Mouse (Mus musculus) forebrain, embryonic 16.5 days (tissue): ENCODE measurements at regions not wholly inside any gene's neighbourhood (a gene's known extent, or its start where the extent isn't known, plus 50 kb on each side); places are given as distances from the start of the nearest gene placed in this dataset.

ENCODE experiments used
- ATAC-seq: fragments of 200-750 bp; cut with Nextera tagmentation; 2 replicates; pipeline ENCODE4 v1.8.0; 2017; ENCODE audit warnings: mild to moderate bottlenecking, moderate library complexity
- H3K27ac ChIP-seq: fragments of 300-500 bp; sonication (generic); 2 replicates; pipeline ENCODE4 v1.5.1; 2014; ENCODE audit warnings: low read length, control low read depth
- H3K27me3 ChIP-seq: fragments of 300-500 bp; sonication (generic); replicated peaks from 2 replicates; pipeline ENCODE4 v1.6.1; 2014; ENCODE audit warnings: low read length; ENCODE audit not compliant: control insufficient read depth, insufficient read depth
- H3K36me3 ChIP-seq: fragments of 300-500 bp; sonication (generic); 2 replicates; pipeline ENCODE4 v1.6.1; 2014; ENCODE audit not compliant: control insufficient read depth, insufficient read depth
- H3K4me1 ChIP-seq: fragments of 300-500 bp; sonication (generic); replicated peaks from 2 replicates; pipeline ENCODE4 v1.6.1; 2014; ENCODE audit warnings: low read length; ENCODE audit not compliant: control insufficient read depth, insufficient read depth
- H3K4me2 ChIP-seq: fragments of 300-500 bp; sonication (generic); 2 replicates; pipeline ENCODE4 v1.6.1; 2014; ENCODE audit warnings: mild to moderate bottlenecking, low read length, control low read depth
- H3K4me3 ChIP-seq: fragments of 300-500 bp; sonication (generic); replicated peaks from 2 replicates; pipeline ENCODE4 v1.5.1; 2014; ENCODE audit warnings: mild to moderate bottlenecking, low read length, control low read depth
- H3K9ac ChIP-seq: fragments of 300-500 bp; sonication (generic); replicated peaks from 2 replicates; pipeline ENCODE4 v1.6.1; 2014; ENCODE audit warnings: low read depth, low read length, control low read depth
- H3K9me3 ChIP-seq: fragments of 300-500 bp; sonication (generic); 2 replicates; pipeline ENCODE4 v1.6.1; 2016; ENCODE audit warnings: low read length; ENCODE audit not compliant: control insufficient read depth
- WGBS: fragments of 180-500 bp; shearing (Covaris S2); extraction: QIAGEN DNeasy Blood & Tissue Kit; methylation state at CpG from one replicate; pipeline ENCODE4 v1.1.7; 2014; 5-methylcytosine and 5-hydroxymethylcytosine counted together

- H3K36me3 ChIP-seq, result no peaks in the 10 kb centered on the region
- H3K27me3 ChIP-seq, result no peaks in the 10 kb centered on the region
- H3K4me1 ChIP-seq, result no peaks in the 10 kb centered on the region
- H3K4me3 ChIP-seq, result no peak overlapping the region
- WGBS, result 95% methylated on average over 2 of the region's 2 CpGs
- H3K9me3 ChIP-seq, result no peaks in the 10 kb centered on the region
- no peak overlapping the region for H3K4me2 ChIP-seq
- H3K27ac ChIP-seq, result no peak overlapping the region
- no peak for ATAC-seq
- H3K9ac ChIP-seq, result no peak overlapping the region
Measured at GRCm38 (mm10) chr3:60334133-60334532, 138.5 kb upstream of the Mbnl1 start.

- H3K4me3 ChIP-seq, result no peak overlapping the region
- H3K27me3 ChIP-seq, result no peaks in the 10 kb centered on the region
- no peak overlapping the region for H3K27ac ChIP-seq
- no peak overlapping the region for H3K4me2 ChIP-seq
- H3K9ac ChIP-seq, result no peak overlapping the region
- no peak for ATAC-seq
- H3K36me3 ChIP-seq, result no peaks in the 10 kb centered on the region
- no peaks in the 10 kb centered on the region for H3K9me3 ChIP-seq
- H3K4me1 ChIP-seq, result no peaks in the 10 kb centered on the region
Measured at GRCm38 (mm10) chr3:60346390-60346789, 126.2 kb upstream of the Mbnl1 start.

- Histone ChIP-seq H3K4me2 (no peak overlapping the region), H3K36me3 (no peaks in the 10 kb centered on the region), H3K4me3 (no peak overlapping the region), H3K27ac (no peak overlapping the region), H3K9ac (no peak overlapping the region), H3K27me3 (no peaks in the 10 kb centered on the region), H3K9me3 (no peaks in the 10 kb centered on the region), H3K4me1 (no peaks in the 10 kb centered on the region)
- no peak for ATAC-seq
- WGBS, result 81% methylated on average over 1 of the region's 1 CpGs
Measured at GRCm38 (mm10) chr3:60347049-60347448, 125.6 kb upstream of the Mbnl1 start.

- Histone ChIP-seq H3K9me3 (no peaks in the 10 kb centered on the region), H3K27ac (no peak overlapping the region), H3K4me1 (no peaks in the 10 kb centered on the region), H3K9ac (no peak overlapping the region), H3K4me3 (no peak overlapping the region), H3K27me3 (no peaks in the 10 kb centered on the region), H3K36me3 (no peaks in the 10 kb centered on the region), H3K4me2 (no peak overlapping the region)
- ATAC-seq, result no peak
- 89% methylated on average over 2 of the region's 2 CpGs for WGBS
Measured at GRCm38 (mm10) chr3:60371176-60371965, 101.3 kb upstream of the Mbnl1 start.

GRCm38 (mm10) chr3:60373662-60374061 is 99.0 kb upstream of the Mbnl1 start:
- no peaks in the 10 kb centered on the region for H3K36me3 ChIP-seq
- H3K4me2 ChIP-seq, result no peak overlapping the region
- H3K9me3 ChIP-seq, result no peaks in the 10 kb centered on the region
- 86% methylated on average over 1 of the region's 1 CpGs for WGBS
- H3K4me1 ChIP-seq, result no peaks in the 10 kb centered on the region
- ATAC-seq, result no peak
- H3K27me3 ChIP-seq, result no peaks in the 10 kb centered on the region
- no peak overlapping the region for H3K4me3 ChIP-seq
- no peak overlapping the region for H3K9ac ChIP-seq
- no peak overlapping the region for H3K27ac ChIP-seq

GRCm38 (mm10) chr3:60388593-60388992 is 84.0 kb upstream of the Mbnl1 start:
- ATAC-seq, result no peak
- 64% methylated on average over 2 of the region's 2 CpGs for WGBS

GRCm38 (mm10) chr3:60389032-60389431 is 83.6 kb upstream of the Mbnl1 start:
- Histone ChIP-seq H3K4me3 (no peak overlapping the region), H3K4me1 (no peaks in the 10 kb centered on the region), H3K4me2 (no peak overlapping the region), H3K27ac (no peak overlapping the region), H3K36me3 (no peaks in the 10 kb centered on the region), H3K9ac (no peak overlapping the region), H3K27me3 (no peaks in the 10 kb centered on the region), H3K9me3 (no peaks in the 10 kb centered on the region)
- WGBS, result 87% methylated on average over 2 of the region's 2 CpGs
- no peak for ATAC-seq

More at GRCm38 (mm10) chr3:60388593-60388992, 84.0 kb upstream of the Mbnl1 start:
- Histone ChIP-seq H3K4me1 (no peaks in the 10 kb centered on the region), H3K9ac (no peak overlapping the region), H3K4me2 (no peak overlapping the region), H3K27me3 (no peaks in the 10 kb centered on the region), H3K4me3 (no peak overlapping the region), H3K36me3 (no peaks in the 10 kb centered on the region), H3K27ac (no peak overlapping the region), H3K9me3 (no peaks in the 10 kb centered on the region)

GRCm38 (mm10) chr3:60395299-60395698 is 77.3 kb upstream of the Mbnl1 start:
- no peak overlapping the region for H3K4me3 ChIP-seq
- ATAC-seq, result no peak
- H3K9me3 ChIP-seq, result no peaks in the 10 kb centered on the region
- no peaks in the 10 kb centered on the region for H3K36me3 ChIP-seq
- H3K27me3 ChIP-seq, result no peaks in the 10 kb centered on the region
- no peak overlapping the region for H3K9ac ChIP-seq
- no peaks in the 10 kb centered on the region for H3K4me1 ChIP-seq
- WGBS, result 89% methylated on average over 4 of the region's 4 CpGs
- no peak overlapping the region for H3K4me2 ChIP-seq
- H3K27ac ChIP-seq, result no peak overlapping the region

- no peaks in the 10 kb centered on the region for H3K4me1 ChIP-seq
- H3K9me3 ChIP-seq, result no peaks in the 10 kb centered on the region
- H3K27ac ChIP-seq, result no peak overlapping the region
- no peaks in the 10 kb centered on the region for H3K36me3 ChIP-seq
- 83% methylated on average over 3 of the region's 3 CpGs for WGBS
- H3K27me3 ChIP-seq, result no peaks in the 10 kb centered on the region
- no peak overlapping the region for H3K4me2 ChIP-seq
- H3K9ac ChIP-seq, result no peak overlapping the region
- H3K4me3 ChIP-seq, result no peak overlapping the region
- ATAC-seq, result no peak
Measured at GRCm38 (mm10) chr3:60396971-60397370, 75.7 kb upstream of the Mbnl1 start.

GRCm38 (mm10) chr3:60398796-60399195 is 73.8 kb upstream of the Mbnl1 start:
- Histone ChIP-seq H3K4me1 (no peaks in the 10 kb centered on the region), H3K36me3 (no peaks in the 10 kb centered on the region)
- ATAC-seq, result no peak

More at GRCm38 (mm10) chr3:60398796-60399195, 73.8 kb upstream of the Mbnl1 start:
- Histone ChIP-seq H3K4me2 (no peak overlapping the region), H3K27me3 (no peaks in the 10 kb centered on the region), H3K9me3 (no peaks in the 10 kb centered on the region), H3K9ac (no peak overlapping the region), H3K27ac (no peak overlapping the region), H3K4me3 (no peak overlapping the region)
